Mouse (Mus musculus) embryonic facial prominence, embryonic 15.5 days (tissue): ENCODE measurements around the gene Plcg1. TPM values are rescaled to one million over a fixed set of nuclear protein-coding genes. Genes with fewer than 3 reads are reported as not detected.

ENCODE experiments used
- ATAC-seq: fragments of 200-750 bp; cut with Nextera tagmentation; 2 replicates; pipeline ENCODE4 v1.8.0; 2017; ENCODE audit warnings: low read depth, moderate TSS enrichment; ENCODE audit not compliant: insufficient number of reproducible peaks, low FRiP score, low TSS enrichment
- H3K27ac ChIP-seq: fragments of 300-500 bp; sonication (generic); replicated peaks from 2 replicates; pipeline ENCODE4 v1.5.1; 2015; ENCODE audit warnings: mild to moderate bottlenecking, inconsistent platforms
- H3K27me3 ChIP-seq: fragments of 300-500 bp; sonication (generic); 2 replicates; pipeline ENCODE4 v1.6.1; 2015; ENCODE audit warnings: inconsistent platforms
- H3K36me3 ChIP-seq: fragments of 300-500 bp; sonication (generic); 2 replicates; pipeline ENCODE4 v1.6.1; 2015; ENCODE audit warnings: mild to moderate bottlenecking, inconsistent platforms
- H3K4me1 ChIP-seq: fragments of 300-500 bp; sonication (generic); 2 replicates; pipeline ENCODE4 v1.6.1; 2015; ENCODE audit warnings: inconsistent platforms
- H3K4me2 ChIP-seq: fragments of 300-500 bp; sonication (generic); replicated peaks from 2 replicates; pipeline ENCODE4 v1.6.1; 2015; ENCODE audit warnings: mild to moderate bottlenecking, inconsistent platforms
- H3K4me3 ChIP-seq: fragments of 300-500 bp; sonication (generic); replicated peaks from 2 replicates; pipeline ENCODE4 v1.5.1; 2015; ENCODE audit warnings: mild to moderate bottlenecking, inconsistent platforms
- H3K9ac ChIP-seq: fragments of 300-500 bp; sonication (generic); 2 replicates; pipeline ENCODE4 v1.6.1; 2015; ENCODE audit warnings: inconsistent platforms
- H3K9me3 ChIP-seq: fragments of 300-500 bp; sonication (generic); replicated peaks from 2 replicates; pipeline ENCODE4 v1.6.1; 2016; ENCODE audit warnings: inconsistent platforms
- WGBS: fragments of 180-500 bp; shearing (Covaris S2); methylation state at CpG from one replicate; pipeline ENCODE4 v1.1.7; 2015; 5-methylcytosine and 5-hydroxymethylcytosine counted together
- polyA plus RNA-seq: library from polyadenylated mRNA; unstranded; fragments of >200 nt; fragmentation: Nextera tagmentation; extraction: Ambion mirVana; gene quantifications from 2 replicates; pipeline ENCODE4 v1.2.1, GENCODE M21; 2015

Gene Plcg1
- polyA plus RNA-seq, 1 experiment from 2014 or later, result 49.2 TPM

- Histone ChIP-seq H3K9ac (no peak overlapping the region), H3K4me3 (no peak overlapping the region), H3K36me3 (no peaks in the 10 kb centered on the region; the same call in 1 of the 2 replicates), H3K27me3 (no peaks in the 10 kb centered on the region), H3K4me1 (no peaks in the 10 kb centered on the region), H3K4me2 (no peak overlapping the region), H3K9me3 (no peaks in the 10 kb centered on the region), H3K27ac (no peak overlapping the region)
- no peak; the same call in 1 of the 2 replicates for ATAC-seq
- 85% methylated on average over 8 of the region's 8 CpGs for WGBS
Measured at GRCm38 (mm10) chr2:160771325-160772276, 40.5 kb downstream of the Plcg1 start.

GRCm38 (mm10) chr2:160778034-160778433 lies 46.9 kb downstream of the Plcg1 start:
- Histone ChIP-seq H3K9ac (no peak overlapping the region), H3K9me3 (no peaks in the 10 kb centered on the region), H3K36me3 (peaks cover 29% of the 10 kb centered on the region), H3K4me3 (no peak overlapping the region), H3K27me3 (no peaks in the 10 kb centered on the region), H3K27ac (no peak overlapping the region), H3K4me1 (no peaks in the 10 kb centered on the region), H3K4me2 (no peak overlapping the region)
- ATAC-seq, result no peak; the same call in 1 of the 2 replicates
- 75% methylated on average over 2 of the region's 2 CpGs for WGBS

- H3K27ac ChIP-seq, result no peak overlapping the region
- no peak for ATAC-seq
- H3K4me2 ChIP-seq, result no peak overlapping the region
- H3K4me1 ChIP-seq, result no peaks in the 10 kb centered on the region
- no peak overlapping the region for H3K9ac ChIP-seq
- WGBS, result 88% methylated on average over 13 of the region's 13 CpGs
- H3K27me3 ChIP-seq, result no peaks in the 10 kb centered on the region
- H3K4me3 ChIP-seq, result no peak overlapping the region
- peaks cover 29% of the 10 kb centered on the region for H3K36me3 ChIP-seq
- no peaks in the 10 kb centered on the region for H3K9me3 ChIP-seq
Measured at GRCm38 (mm10) chr2:160780154-160780833, 49.2 kb downstream of the Plcg1 start.

DNA sequence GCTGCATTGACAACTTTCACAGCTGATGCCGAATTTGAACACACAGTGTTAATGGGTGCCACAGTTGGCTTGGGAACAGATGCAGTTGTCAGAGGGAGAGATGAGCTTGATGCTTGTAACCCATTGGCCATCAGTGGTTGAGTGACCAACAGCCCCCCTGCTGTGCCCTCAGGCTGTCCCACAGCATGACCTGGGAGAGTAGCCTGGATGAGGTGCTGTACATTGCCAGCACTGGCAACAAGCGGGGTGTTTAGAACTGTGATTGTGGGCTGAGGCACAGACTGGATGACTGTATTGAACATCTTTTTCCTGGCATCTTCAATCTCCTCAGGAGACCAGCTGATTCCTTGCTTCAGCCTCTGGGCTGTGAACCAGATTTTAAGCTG lies 49.7 kb downstream of the Plcg1 start:
- WGBS, result 90% methylated on average over 2 of the region's 2 CpGs

GRCm38 (mm10) chr2:160786333-160786732 lies 55.2 kb downstream of the Plcg1 start:
- no peak for ATAC-seq
- 58% methylated on average over 1 of the region's 1 CpGs for WGBS

More for the DNA sequence above, 49.7 kb downstream of the Plcg1 start:
- Histone ChIP-seq H3K4me2 (no peak overlapping the region), H3K4me3 (no peak overlapping the region), H3K27me3 (no peaks in the 10 kb centered on the region), H3K4me1 (no peaks in the 10 kb centered on the region; the same call in 1 of the 2 replicates), H3K9me3 (no peaks in the 10 kb centered on the region), H3K36me3 (peaks cover 29% of the 10 kb centered on the region), H3K9ac (no peak overlapping the region), H3K27ac (no peak overlapping the region)
- ATAC-seq, result no peak

GRCm38 (mm10) chr2:160789046-160789445 lies 57.9 kb downstream of the Plcg1 start:
- no peak overlapping the region for H3K27ac ChIP-seq
- H3K36me3 ChIP-seq, result no peaks in the 10 kb centered on the region
- WGBS, result 98% methylated on average over 1 of the region's 1 CpGs
- no peak overlapping the region for H3K4me2 ChIP-seq
- H3K27me3 ChIP-seq, result no peaks in the 10 kb centered on the region
- H3K4me1 ChIP-seq, result peaks cover 4% of the 10 kb centered on the region; the same call in 1 of the 2 replicates
- H3K9me3 ChIP-seq, result no peaks in the 10 kb centered on the region
- no peak overlapping the region for H3K4me3 ChIP-seq
- ATAC-seq, result no peak
- H3K9ac ChIP-seq, result no peak overlapping the region

More at GRCm38 (mm10) chr2:160786333-160786732, 55.2 kb downstream of the Plcg1 start:
- Histone ChIP-seq H3K9ac (no peak overlapping the region), H3K9me3 (no peaks in the 10 kb centered on the region), H3K27me3 (no peaks in the 10 kb centered on the region), H3K27ac (no peak overlapping the region), H3K4me1 (peaks cover 4% of the 10 kb centered on the region; the same call in 1 of the 2 replicates), H3K4me2 (no peak overlapping the region), H3K4me3 (no peak overlapping the region), H3K36me3 (peaks cover 5% of the 10 kb centered on the region)

- Histone ChIP-seq H3K4me3 (no peak overlapping the region), H3K36me3 (no peaks in the 10 kb centered on the region), H3K27ac (no peak overlapping the region), H3K4me2 (no peak overlapping the region), H3K9ac (no peak overlapping the region), H3K9me3 (no peaks in the 10 kb centered on the region), H3K27me3 (no peaks in the 10 kb centered on the region), H3K4me1 (peaks cover 4% of the 10 kb centered on the region; the same call in 1 of the 2 replicates)
- ATAC-seq, result no peak
Measured at GRCm38 (mm10) chr2:160789741-160790140, 58.6 kb downstream of the Plcg1 start.

DNA sequence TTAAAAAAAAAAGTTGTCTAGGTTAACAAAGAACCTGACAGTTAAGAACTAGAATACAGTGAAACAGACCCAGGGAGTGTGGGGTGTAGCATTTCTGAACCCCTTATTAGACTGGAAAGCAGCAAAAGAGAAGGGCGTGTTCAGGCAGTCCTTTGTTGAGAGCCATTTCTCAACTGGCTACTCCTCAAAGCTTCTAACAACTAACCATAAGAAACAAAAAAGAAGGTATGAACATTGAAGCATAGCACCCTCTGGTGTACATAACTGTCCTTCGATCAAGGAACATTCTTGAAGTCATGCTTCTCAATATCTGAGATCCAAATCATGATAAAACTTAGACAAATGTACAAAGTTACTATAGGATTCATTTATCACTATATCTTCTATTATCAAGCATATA lies 62.0 kb downstream of the Plcg1 start:
- H3K9me3 ChIP-seq, result no peaks in the 10 kb centered on the region
- H3K4me3 ChIP-seq, result no peak overlapping the region
- H3K9ac ChIP-seq, result no peak overlapping the region
- no peak overlapping the region for H3K27ac ChIP-seq
- no peak overlapping the region for H3K4me2 ChIP-seq
- H3K27me3 ChIP-seq, result no peaks in the 10 kb centered on the region
- WGBS, result 55% methylated on average over 2 of the region's 2 CpGs
- H3K36me3 ChIP-seq, result no peaks in the 10 kb centered on the region
- H3K4me1 ChIP-seq, result no peaks in the 10 kb centered on the region
- no peak for ATAC-seq

DNA sequence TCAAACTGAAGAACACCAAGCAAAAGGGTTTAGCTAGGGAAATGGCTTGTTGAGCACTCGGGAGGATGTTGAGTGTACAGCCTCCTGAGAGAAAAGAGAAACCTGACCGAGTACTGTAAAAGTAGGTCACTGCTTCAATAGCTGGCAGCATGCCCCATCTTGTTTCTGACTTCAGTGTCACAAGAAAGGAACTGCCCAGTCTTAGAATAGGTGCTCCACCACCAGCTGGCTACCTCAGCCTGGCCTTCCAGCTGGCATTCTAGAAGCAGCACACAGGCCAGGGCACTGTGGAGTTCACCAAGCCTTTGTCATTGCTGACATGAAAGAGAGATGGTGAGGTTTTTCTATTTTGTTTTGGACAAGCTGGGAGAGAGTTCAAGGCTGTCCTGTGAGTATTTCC lies 65.9 kb downstream of the Plcg1 start:
- no peaks in the 10 kb centered on the region for H3K4me1 ChIP-seq
- no peaks in the 10 kb centered on the region for H3K27me3 ChIP-seq
- H3K9me3 ChIP-seq, result no peaks in the 10 kb centered on the region
- H3K4me2 ChIP-seq, result no peak overlapping the region
- WGBS, result 48% methylated on average over 2 of the region's 2 CpGs
- H3K4me3 ChIP-seq, result no peak overlapping the region
- H3K9ac ChIP-seq, result no peak overlapping the region
- H3K27ac ChIP-seq, result no peak overlapping the region
- no peaks in the 10 kb centered on the region for H3K36me3 ChIP-seq
- ATAC-seq, result no peak

DNA sequence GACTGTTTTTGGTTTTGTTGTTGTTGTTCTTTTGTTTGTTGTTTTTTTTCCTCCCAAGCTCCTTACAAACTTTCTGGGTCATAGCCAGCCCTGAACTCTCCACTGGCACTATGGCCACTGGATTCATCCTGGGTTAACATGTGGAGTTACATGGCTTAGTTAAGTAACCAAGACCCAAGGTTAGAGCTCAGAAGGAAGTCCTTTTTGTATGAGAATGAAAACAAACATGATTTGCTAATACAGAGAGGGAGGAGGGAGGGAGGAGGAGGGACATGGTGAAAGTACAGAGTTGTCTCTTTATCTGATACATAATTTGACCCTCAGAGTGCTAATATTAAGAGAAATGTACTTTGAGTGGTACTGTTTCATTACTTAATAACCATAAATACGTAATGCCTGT lies 67.1 kb downstream of the Plcg1 start:
- Histone ChIP-seq H3K27ac (no peak overlapping the region), H3K27me3 (no peaks in the 10 kb centered on the region), H3K9ac (no peak overlapping the region), H3K4me1 (no peaks in the 10 kb centered on the region), H3K36me3 (no peaks in the 10 kb centered on the region), H3K9me3 (no peaks in the 10 kb centered on the region), H3K4me2 (no peak overlapping the region), H3K4me3 (no peak overlapping the region)
- ATAC-seq, result no peak
- WGBS, result 72% methylated on average over 1 of the region's 1 CpGs

GRCm38 (mm10) chr2:160800967-160801366 lies 69.9 kb downstream of the Plcg1 start:
- Histone ChIP-seq H3K4me2 (no peak overlapping the region), H3K27me3 (no peaks in the 10 kb centered on the region), H3K36me3 (no peaks in the 10 kb centered on the region), H3K9me3 (no peaks in the 10 kb centered on the region), H3K4me3 (no peak overlapping the region), H3K4me1 (no peaks in the 10 kb centered on the region), H3K27ac (no peak overlapping the region), H3K9ac (no peak overlapping the region)
- ATAC-seq, result no peak
- 85% methylated on average over 1 of the region's 1 CpGs for WGBS
